Mouse (Mus musculus) bone marrow macrophage, adult 2 months (primary cell): Measurements from ENCODE around the gene Vipas39. TPM values are rescaled to one million over a fixed set of nuclear protein-coding genes. Genes with fewer than 3 reads are reported as not detected.

Source experiments
- H3K27ac ChIP-seq: 2 replicates; pipeline ENCODE4 v1.5.1; 2012; ENCODE audit warnings: low read depth, low read length; ENCODE audit not compliant: insufficient read depth
- H3K4me1 ChIP-seq: 2 replicates; pipeline ENCODE4 v1.6.1; 2012; ENCODE audit warnings: low read length; ENCODE audit not compliant: control insufficient read depth, insufficient read depth
- H3K4me3 ChIP-seq: 2 replicates; pipeline ENCODE4 v1.5.1; 2012; ENCODE audit warnings: mild to moderate bottlenecking, low read length, moderate library complexity; ENCODE audit not compliant: insufficient read depth
- CTCF ChIP-seq: IDR thresholded peaks from 2 replicates; pipeline ENCODE4 v1.5.1; 2012; ENCODE audit warnings: low read depth, mild to moderate bottlenecking, low read length, moderate library complexity
- POLR2A ChIP-seq: IDR thresholded peaks from 2 replicates; pipeline ENCODE4 v1.6.1; 2012; ENCODE audit warnings: mild to moderate bottlenecking, low read depth, low read length, borderline replicate concordance
- polyA plus RNA-seq: library from polyadenylated mRNA; stranded (reverse); fragments of >200 nt; gene quantifications from 2 replicates; pipeline ENCODE4 v1.2.4, GENCODE M21; 2012; ENCODE audit not compliant: missing spikeins, insufficient read depth, insufficient read length

The Vipas39 gene
- polyA plus RNA-seq, 1 experiment: 97.7 TPM

DNA sequence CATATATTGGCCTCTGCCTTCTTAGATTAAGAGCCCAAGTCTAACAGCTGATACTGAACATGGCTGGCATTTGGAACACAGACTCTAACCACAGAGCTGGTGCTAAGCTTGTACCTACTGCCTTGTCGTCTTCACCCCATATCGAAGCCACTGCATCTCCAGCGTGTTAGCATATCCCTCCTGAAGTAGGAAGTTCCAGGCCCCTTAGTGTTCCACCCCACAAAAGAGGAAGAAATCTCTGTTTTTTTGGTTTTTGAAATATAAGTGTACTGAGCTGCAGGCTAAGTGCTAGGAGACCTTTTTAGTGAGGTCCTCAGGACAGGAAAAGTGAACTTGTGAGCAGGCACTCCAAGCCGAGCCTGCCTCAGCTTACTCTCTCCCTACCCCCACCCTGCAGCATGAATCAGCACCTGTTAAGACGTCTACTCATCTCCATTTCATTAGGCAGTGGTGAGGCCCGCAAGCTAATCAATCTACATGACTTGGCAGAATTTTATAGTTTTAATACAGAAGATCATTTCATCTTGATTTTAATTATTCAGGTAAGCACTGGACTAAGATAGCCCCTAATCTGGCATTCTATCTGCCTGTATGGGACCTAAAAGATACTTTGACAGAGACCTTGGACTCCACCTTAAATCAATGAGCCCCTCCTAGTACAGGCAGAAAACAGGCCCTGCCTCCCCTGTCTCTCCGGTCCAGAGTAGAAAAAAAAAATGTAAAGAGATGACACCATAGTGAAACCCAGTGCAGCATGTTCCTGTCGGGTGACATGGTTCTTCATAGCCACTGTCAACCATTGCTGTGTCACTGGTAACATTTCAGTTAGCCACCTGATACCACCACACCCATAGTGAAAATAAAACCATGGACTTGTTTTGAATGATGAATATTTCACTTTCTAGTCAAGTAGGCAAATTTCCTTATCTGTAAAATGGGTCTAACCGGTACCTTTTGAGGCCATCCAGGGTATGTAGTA, 9.1 kb upstream of the Vipas39 start:
- Histone ChIP-seq H3K27ac (peak overlapping the region; percentile 52), H3K4me1 (peaks cover 35% of the 10 kb centered on the region), H3K4me3 (no peak overlapping the region)
- TF ChIP-seq POLR2A (no peak), CTCF (no peak)

DNA sequence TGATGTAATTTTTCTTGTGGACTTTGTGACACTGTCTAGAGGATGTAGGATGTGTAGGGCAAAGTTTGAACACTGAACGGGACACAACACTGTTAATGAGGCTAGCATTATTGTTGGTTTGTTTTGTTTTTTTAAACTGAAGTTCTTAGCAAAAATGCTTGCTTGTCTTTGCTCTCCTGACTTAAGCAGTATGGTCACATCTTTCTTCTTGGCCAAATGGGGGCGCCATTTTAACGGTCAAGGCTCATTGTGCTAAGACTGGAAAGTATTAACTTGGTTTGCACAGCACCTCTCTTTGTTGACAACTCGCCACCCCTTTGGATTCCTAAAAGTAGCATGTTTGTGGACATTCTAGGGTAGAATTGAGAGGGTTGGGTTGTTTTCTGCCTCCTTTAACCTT, 1.6 kb upstream of the Vipas39 start:
- H3K27ac ChIP-seq: peak overlapping the region; percentile 8; the same call in 1 of the 2 replicates
- TF ChIP-seq CTCF: no peak
- no peak for TF ChIP-seq POLR2A
- peaks cover 14% of the 10 kb centered on the region for H3K4me1 ChIP-seq
- H3K4me3 ChIP-seq: peak overlapping the region; percentile 90

DNA sequence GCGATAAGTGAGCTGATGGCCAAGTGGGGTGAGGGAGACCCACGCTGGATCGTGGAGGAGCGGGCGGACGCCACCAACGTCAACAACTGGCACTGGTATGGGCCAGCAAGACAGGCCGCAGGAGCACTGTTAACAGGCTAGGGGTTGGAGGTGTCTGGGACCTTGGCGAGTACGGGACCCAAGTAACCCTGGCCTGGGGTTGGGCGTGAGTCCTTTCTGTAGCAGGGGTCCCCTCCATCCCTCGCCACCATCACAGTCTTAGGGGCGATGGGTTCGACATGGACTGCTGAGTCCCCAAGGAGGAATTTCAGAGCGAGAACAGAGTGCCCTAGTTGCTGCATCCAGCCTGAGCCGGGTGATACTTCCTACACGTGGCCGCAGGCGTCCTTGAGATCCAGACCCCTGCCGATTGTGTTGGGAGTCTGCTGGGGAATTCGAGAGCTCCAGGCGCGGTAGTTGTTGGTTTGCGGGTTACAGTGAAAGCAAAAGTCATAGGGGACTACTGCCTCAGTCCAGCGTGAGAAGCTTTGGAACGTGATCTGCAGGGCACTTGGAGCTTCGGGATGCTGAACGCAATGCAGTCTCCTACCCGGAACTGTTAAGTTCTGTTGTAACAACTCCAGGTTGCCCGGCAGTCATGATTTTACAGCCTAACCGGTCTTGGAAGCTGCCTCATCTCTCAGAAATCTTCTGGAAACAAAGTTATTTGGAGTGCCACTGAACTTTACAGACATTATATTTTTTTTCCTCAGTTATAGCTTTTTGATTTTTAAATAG, 959 bp upstream of the Vipas39 start:
- Histone ChIP-seq H3K27ac (peak overlapping the region; percentile 89), H3K4me1 (peaks cover 18% of the 10 kb centered on the region), H3K4me3 (peak overlapping the region; percentile 90)
- TF ChIP-seq CTCF (no peak), POLR2A (no peak)

DNA sequence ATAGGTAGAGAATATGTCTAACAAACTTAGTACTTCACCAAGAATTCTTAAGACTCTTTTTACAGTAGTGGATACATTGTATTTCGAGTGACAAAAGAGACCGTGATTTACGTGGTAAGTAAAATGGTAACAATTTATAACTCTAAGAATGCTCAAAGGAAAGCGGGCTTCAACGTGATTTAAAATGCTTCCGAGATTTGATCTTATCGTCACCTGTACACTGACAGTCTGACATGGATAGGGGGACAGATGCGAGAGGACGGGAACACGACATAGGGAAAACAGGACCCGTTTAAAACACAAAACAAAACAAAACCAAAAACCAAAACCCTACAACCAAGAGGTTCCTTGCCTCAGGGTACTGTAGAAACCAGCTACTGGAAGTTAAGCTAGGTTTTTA, 612 bp downstream of the Vipas39 start:
- peaks cover 31% of the 10 kb centered on the region for H3K4me1 ChIP-seq
- TF ChIP-seq POLR2A: no peak
- no peak for TF ChIP-seq CTCF
- H3K4me3 ChIP-seq: peak overlapping the region; percentile 90
- peak overlapping the region; percentile 80 for H3K27ac ChIP-seq

DNA sequence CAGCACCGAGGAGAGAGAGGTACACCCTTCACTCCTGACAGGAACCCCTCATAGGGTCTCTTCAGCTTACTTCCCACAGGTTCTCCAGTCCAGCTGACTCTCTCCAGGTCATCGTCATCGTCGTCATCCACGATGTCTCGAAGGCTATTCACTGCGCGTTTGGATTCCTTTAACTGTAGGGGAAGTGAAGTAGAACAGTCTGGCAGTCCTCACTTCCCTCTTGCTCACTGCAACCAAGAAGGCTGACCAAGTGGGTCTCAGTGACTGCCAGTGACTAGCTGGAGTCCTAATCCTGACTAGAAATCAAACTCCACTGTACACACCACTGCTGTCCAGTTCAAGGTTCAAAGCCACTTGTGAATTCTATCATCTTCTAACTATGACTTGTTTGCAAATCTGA, 5.5 kb downstream of the Vipas39 start:
- H3K4me1 ChIP-seq: peaks cover 36% of the 10 kb centered on the region
- no peak for TF ChIP-seq POLR2A
- no peak for TF ChIP-seq CTCF
- H3K27ac ChIP-seq: peak overlapping the region; percentile 69
- H3K4me3 ChIP-seq: no peak overlapping the region

DNA sequence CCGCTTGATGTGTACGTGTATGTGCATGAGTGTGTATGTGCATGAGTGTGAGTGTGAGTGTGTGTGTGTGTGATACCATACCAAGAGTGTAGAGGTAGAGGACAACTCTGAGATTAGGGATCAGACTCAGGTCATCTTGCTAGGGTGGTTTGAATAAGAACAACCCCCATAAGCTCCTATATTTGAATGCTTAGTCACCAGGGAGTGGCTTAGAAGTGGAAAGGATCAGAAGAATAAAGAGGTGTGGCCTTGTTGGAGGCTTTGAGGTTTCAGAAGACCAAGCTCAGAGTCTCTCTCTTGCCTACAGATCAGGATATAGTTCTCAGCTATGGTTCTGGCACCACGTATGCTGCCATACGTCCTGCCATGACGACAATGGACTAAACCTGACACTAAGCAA, 9.4 kb downstream of the Vipas39 start:
- no peak overlapping the region for H3K27ac ChIP-seq
- TF ChIP-seq CTCF: no peak
- no peak for TF ChIP-seq POLR2A
- H3K4me1 ChIP-seq: peaks cover 20% of the 10 kb centered on the region
- H3K4me3 ChIP-seq: no peak overlapping the region

DNA sequence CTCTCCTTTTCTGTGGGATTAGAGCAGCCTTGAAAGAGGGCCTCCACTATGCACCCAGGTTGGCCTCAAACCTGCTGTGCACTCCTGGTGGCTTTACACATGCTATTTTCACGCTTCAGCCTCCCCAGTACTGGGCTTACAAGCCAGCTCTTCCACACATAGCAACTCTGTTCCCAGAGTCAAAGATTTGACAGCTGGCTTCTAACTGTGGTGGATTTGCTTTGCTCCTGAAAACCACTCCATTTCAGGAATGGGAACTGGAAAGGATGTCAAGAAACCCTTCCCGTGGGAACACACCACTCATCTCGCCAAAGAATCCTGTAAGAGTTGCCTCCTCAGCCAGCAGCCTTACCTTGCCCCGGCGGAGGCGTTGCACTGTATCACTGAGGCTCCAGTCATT, 12.2 kb downstream of the Vipas39 start:
- TF ChIP-seq CTCF (no peak), POLR2A (no peak)
- H3K4me1 ChIP-seq: peaks cover 7% of the 10 kb centered on the region
- H3K4me3 ChIP-seq: no peak overlapping the region
- no peak overlapping the region for H3K27ac ChIP-seq

DNA sequence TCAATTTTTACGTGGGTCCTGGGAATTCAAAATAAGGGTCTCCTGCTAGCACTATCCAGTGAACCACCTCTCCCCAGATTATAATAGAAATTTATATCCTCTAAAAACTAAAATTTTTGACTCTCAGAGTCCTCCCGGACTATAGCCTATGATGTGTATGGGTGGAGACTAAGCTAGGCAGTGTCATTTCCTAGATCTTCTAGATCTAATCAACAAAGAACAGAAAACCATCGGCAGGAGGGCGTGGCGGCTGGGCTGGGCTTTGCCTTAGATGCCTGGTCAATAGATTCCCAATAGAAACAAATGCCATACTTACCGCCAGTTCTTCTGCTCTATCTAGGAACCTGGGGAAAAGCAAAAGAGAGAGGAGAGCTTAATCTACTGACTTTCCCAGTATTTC, 15.9 kb downstream of the Vipas39 start:
- Histone ChIP-seq H3K4me1 (no peaks in the 10 kb centered on the region), H3K27ac (no peak overlapping the region), H3K4me3 (no peak overlapping the region)
- TF ChIP-seq CTCF (no peak), POLR2A (no peak)

DNA sequence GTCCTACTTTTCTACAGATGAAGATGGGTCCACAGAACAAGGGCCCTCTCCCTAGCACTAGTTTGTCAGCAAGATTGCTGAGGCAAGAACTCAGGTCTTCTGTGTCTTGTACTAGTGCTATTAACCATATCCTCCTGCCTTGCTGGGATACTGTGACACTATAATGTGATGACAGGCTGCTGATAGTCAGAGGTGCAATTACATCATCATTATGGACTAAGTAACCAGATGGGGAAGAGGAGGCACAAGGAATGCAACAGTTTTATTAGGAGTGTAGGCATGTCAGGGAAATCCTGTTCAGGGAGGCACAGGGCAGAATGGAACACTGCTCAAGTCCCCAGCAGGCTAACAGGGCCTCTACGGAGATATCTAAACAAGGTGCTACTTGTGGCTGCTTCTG, 27.4 kb downstream of the Vipas39 start, which contains the start of gene Noxred1:
Noxred1 (minus strand) TSS at position 101 of the 400 bp plus-strand sequence.
- Histone ChIP-seq H3K27ac (no peak within 1 kb of the TSS), H3K4me1 (peaks cover 12% of the 10 kb centered on the region), H3K4me3 (no peak within 1 kb of the TSS)
- TF ChIP-seq CTCF: no peak
- TF ChIP-seq POLR2A: no peak

DNA sequence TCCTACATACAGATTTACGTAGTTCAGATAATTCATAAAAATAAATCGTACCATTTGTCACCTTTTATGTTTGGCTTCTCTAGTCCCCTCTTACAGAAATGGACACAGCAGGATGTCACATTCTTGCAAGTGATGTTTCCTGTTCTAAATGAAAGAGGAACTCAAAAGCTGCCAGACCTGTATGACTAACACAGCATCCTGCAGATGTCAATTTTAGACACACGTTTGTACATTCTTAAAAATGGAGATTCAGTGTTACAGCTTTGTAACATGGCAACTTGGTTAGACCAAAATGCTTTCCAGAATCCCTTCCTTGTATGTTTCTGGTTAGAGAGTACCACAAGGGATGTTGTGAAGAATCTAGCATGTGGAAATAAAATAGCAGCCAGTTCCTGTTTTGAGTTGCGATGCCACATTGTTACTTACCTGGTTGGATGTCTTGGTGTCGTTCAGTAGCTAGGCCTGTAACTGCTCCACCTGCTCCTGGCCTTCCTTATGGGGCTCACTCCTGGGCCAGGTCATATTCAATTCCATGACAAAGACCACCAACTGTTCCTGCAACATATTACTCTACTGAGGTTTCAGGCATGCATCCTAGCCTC, 29.1 kb downstream of the Vipas39 start:
- TF ChIP-seq CTCF (no peak), POLR2A (no peak)
- Histone ChIP-seq H3K4me3 (no peak overlapping the region), H3K27ac (no peak overlapping the region), H3K4me1 (peaks cover 12% of the 10 kb centered on the region)
